Mouse (Mus musculus): Measurements from ENCODE around the gene Tia1. TPM values are rescaled to one million over a fixed set of nuclear protein-coding genes. Genes with fewer than 3 reads are reported as not detected.

Tia1 gene
- polyA plus RNA-seq, 1 experiment from 2014 or later: 228 TPM

DNA sequence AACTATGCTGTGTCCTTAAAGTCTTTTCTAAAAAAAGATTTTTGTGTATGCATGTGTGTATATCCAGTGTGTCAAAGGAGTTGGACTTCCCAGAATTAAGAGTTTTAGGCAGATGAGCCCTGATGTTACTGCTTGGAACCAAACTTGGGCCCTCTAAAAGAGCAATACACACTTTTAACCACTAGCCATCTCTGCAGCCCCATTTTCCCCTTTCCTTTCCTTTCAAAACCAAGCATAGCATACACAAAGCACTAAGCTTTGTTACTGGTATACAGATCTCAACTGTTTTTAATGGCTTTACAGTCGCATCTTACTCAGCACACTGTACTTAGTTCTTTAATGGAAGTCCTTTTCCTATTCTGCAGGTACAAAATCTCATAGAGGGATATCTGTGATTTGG, 35.5 kb downstream of the Tia1 start:
- DNase-seq (ENCODE audit: low spot score) (no peak), ATAC-seq (replicated peaks; ENCODE audit: insufficient number of reproducible peaks, low FRiP score, low TSS enrichment, low read depth) (no peak)
- Histone ChIP-seq H3K36me3 (replicated peaks; ENCODE audit: control insufficient read depth, insufficient read depth, low read depth, low read length) (peaks cover 3% of the 10 kb centered on the region), H3K4me2 (ENCODE audit: low read depth, low read length) (peak overlapping the region; percentile 80), H3K9ac (replicated peaks; ENCODE audit: low read length) (peak overlapping the region; percentile 82; the same call in 1 of the 2 replicates), H3K4me3 (ENCODE audit: low read depth, low read length) (peak overlapping the region; percentile 74), H3K9me3 (replicated peaks; ENCODE audit: control insufficient read depth, low read length) (no peaks in the 10 kb centered on the region), H3K27me3 (ENCODE audit: control insufficient read depth, insufficient read depth, low read length) (no peaks in the 10 kb centered on the region), H3K4me1 (ENCODE audit: control insufficient read depth, insufficient read depth, low read length) (no peaks in the 10 kb centered on the region), H3K27ac (replicated peaks; ENCODE audit: low read depth, low read length) (no peak overlapping the region)
- 97% methylated on average over 1 of the region's 1 CpGs for WGBS

DNA sequence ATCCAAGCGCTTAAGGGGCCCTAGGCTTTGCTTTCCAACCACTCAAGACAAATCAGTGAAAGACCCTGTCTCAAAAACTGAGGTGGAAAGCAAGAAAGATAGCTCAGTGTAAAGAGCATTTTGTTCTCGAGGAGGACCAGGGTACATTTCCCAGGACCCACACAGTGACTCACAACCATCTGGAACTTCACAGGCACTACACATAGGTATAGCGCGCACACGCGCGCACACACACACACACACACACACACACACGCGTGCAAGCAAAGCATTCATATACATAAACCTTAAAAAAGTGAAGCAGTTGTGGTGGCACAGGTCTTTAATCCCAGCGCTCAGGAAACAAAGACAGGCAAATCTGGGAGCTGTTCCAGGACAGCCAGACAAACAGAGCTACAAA, 37.6 kb downstream of the Tia1 start:
- Histone ChIP-seq H3K27ac (replicated peaks; ENCODE audit: low read depth, low read length) (no peak overlapping the region), H3K4me3 (ENCODE audit: low read depth, low read length) (no peak overlapping the region), H3K9ac (replicated peaks; ENCODE audit: low read length) (no peak overlapping the region), H3K27me3 (ENCODE audit: control insufficient read depth, insufficient read depth, low read length) (no peaks in the 10 kb centered on the region), H3K9me3 (replicated peaks; ENCODE audit: control insufficient read depth, low read length) (no peaks in the 10 kb centered on the region), H3K36me3 (replicated peaks; ENCODE audit: control insufficient read depth, insufficient read depth, low read depth, low read length) (peaks cover 7% of the 10 kb centered on the region), H3K4me1 (ENCODE audit: control insufficient read depth, insufficient read depth, low read length) (no peaks in the 10 kb centered on the region), H3K4me2 (ENCODE audit: low read depth, low read length) (no peak overlapping the region)
- 94% methylated on average over 10 of the region's 10 CpGs for WGBS
- ATAC-seq (replicated peaks; ENCODE audit: insufficient number of reproducible peaks, low FRiP score, low TSS enrichment, low read depth): no peak
- DNase-seq (ENCODE audit: low spot score): no peak

DNA sequence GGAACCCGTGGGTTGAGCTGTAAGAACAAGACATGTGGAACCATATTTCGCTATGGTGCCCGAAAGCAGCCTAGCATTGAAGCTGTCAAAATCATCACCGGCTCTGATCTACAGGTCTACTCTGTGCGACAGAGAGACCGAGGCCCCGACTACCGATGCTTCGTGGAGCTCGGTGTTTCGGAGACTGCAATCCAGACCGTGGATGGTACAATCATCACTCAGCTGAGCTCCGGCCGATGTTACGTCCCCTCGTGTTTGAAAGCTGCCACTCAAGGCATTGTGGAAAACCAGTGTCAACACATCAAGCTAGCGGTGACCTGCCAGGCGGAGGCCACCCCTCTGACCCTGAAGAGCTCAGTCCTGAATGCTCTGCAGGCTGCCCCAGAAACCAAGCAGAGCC, 41.5 kb downstream of the Tia1 start:
- no peak for ATAC-seq (replicated peaks; ENCODE audit: insufficient number of reproducible peaks, low FRiP score, low TSS enrichment, low read depth)
- H3K4me1 ChIP-seq (ENCODE audit: control insufficient read depth, insufficient read depth, low read length): no peaks in the 10 kb centered on the region
- H3K27me3 ChIP-seq (ENCODE audit: control insufficient read depth, insufficient read depth, low read length): no peaks in the 10 kb centered on the region
- peaks cover 7% of the 10 kb centered on the region for H3K36me3 ChIP-seq (replicated peaks; ENCODE audit: control insufficient read depth, insufficient read depth, low read depth, low read length)
- no peak overlapping the region for H3K4me3 ChIP-seq (ENCODE audit: low read depth, low read length)
- no peak overlapping the region for H3K4me2 ChIP-seq (ENCODE audit: low read depth, low read length)
- H3K9me3 ChIP-seq (replicated peaks; ENCODE audit: control insufficient read depth, low read length): no peaks in the 10 kb centered on the region
- DNase-seq (ENCODE audit: low spot score): no peak
- no peak overlapping the region for H3K9ac ChIP-seq (replicated peaks; ENCODE audit: low read length)
- WGBS: 93% methylated on average over 18 of the region's 18 CpGs
- no peak overlapping the region for H3K27ac ChIP-seq (replicated peaks; ENCODE audit: low read depth, low read length)

DNA sequence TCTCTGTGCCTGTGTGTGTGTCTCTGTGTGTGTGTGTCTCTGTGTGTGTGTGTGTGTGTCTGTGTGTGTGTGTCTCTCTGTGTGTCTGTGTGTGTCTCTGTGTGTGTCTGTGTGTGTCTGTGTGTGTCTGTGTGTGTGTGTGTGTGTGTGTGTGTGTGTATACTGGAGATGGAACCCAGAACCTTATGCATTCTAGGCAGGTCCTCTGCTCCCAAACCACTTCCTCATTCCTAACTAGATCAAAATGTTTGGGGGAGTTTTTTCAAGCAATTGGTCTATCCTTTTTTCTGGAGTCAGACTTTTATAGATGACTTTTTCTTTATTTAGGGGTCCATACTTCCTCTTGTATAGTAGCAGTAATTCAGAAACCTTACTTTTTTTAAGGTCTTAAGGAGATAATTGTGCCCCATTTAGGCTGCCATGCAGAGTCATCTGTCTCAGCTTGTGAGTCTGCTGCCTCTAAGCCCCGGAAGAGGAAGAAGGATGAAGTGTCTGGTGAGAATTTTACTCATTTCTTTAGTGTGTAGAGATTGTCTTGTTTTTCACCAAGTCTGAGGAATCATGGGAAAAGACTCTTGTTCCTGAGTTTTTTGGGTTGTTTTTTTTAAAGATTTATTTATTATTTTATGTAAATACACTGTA, 43.0 kb downstream of the Tia1 start:
- ATAC-seq (replicated peaks; ENCODE audit: insufficient number of reproducible peaks, low FRiP score, low TSS enrichment, low read depth) (no peak), DNase-seq (ENCODE audit: low spot score) (no peak)
- 94% methylated on average over 1 of the region's 1 CpGs for WGBS
- Histone ChIP-seq H3K27ac (replicated peaks; ENCODE audit: low read depth, low read length) (no peak overlapping the region), H3K4me1 (ENCODE audit: control insufficient read depth, insufficient read depth, low read length) (no peaks in the 10 kb centered on the region), H3K4me2 (ENCODE audit: low read depth, low read length) (no peak overlapping the region), H3K4me3 (ENCODE audit: low read depth, low read length) (no peak overlapping the region), H3K36me3 (replicated peaks; ENCODE audit: control insufficient read depth, insufficient read depth, low read depth, low read length) (peaks cover 7% of the 10 kb centered on the region), H3K27me3 (ENCODE audit: control insufficient read depth, insufficient read depth, low read length) (no peaks in the 10 kb centered on the region), H3K9me3 (replicated peaks; ENCODE audit: control insufficient read depth, low read length) (no peaks in the 10 kb centered on the region), H3K9ac (replicated peaks; ENCODE audit: low read length) (no peak overlapping the region)

DNA sequence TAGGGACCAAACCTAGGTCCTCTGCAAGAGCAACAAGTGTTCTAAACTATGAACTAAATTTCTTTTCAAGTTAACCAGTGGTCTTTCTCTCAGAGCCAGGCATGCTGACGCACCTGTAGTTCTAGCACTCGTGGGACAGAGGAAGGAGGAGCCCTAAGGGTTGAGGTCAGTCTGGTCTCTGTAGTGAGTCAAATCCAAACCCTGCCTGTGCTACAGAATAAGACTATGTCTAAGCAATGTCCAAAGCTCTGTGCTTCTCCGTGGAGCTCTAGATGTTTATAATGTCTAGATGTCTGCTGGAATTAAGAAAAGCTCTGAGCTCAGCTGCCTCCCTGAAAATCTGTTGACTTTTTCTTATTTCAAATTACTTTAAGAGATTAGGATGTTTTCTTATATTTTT, 52.7 kb downstream of the Tia1 start:
- no peak for ATAC-seq (replicated peaks; ENCODE audit: insufficient number of reproducible peaks, low FRiP score, low TSS enrichment, low read depth)
- WGBS: 90% methylated on average over 3 of the region's 3 CpGs
- H3K36me3 ChIP-seq (replicated peaks; ENCODE audit: control insufficient read depth, insufficient read depth, low read depth, low read length): no peaks in the 10 kb centered on the region

DNA sequence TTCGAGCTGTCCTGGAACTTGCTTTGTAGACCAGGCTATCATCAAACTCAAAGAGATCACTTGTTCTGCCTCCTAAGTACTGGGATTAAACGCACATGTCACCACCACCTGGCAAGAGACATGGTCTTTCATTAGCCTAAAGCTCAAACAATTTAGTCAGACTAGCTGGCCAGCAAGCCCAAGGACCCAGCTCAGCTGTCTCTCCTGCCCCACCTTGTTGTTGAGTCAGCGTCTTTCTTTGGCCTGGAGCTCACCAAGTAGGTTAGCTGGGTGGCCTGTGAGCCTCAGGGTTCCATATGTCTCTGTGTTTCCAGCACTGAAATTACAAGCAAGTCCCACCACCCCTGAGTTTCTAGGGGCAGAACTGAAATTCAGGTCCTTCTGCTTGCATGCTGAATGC, 59.1 kb downstream of the Tia1 start:
- Histone ChIP-seq H3K4me2 (ENCODE audit: low read depth, low read length) (no peak overlapping the region), H3K4me3 (ENCODE audit: low read depth, low read length) (no peak overlapping the region), H3K4me1 (ENCODE audit: control insufficient read depth, insufficient read depth, low read length) (no peaks in the 10 kb centered on the region), H3K36me3 (replicated peaks; ENCODE audit: control insufficient read depth, insufficient read depth, low read depth, low read length) (no peaks in the 10 kb centered on the region), H3K9me3 (replicated peaks; ENCODE audit: control insufficient read depth, low read length) (no peaks in the 10 kb centered on the region), H3K27ac (replicated peaks; ENCODE audit: low read depth, low read length) (no peak overlapping the region), H3K9ac (replicated peaks; ENCODE audit: low read length) (no peak overlapping the region), H3K27me3 (ENCODE audit: control insufficient read depth, insufficient read depth, low read length) (no peaks in the 10 kb centered on the region)
- DNase-seq (ENCODE audit: low spot score): no peak
- 88% methylated on average over 3 of the region's 3 CpGs for WGBS
- no peak for ATAC-seq (replicated peaks; ENCODE audit: insufficient number of reproducible peaks, low FRiP score, low TSS enrichment, low read depth)

More for the DNA sequence above, 52.7 kb downstream of the Tia1 start:
- no peaks in the 10 kb centered on the region for H3K9me3 ChIP-seq (replicated peaks; ENCODE audit: control insufficient read depth, low read length)
- H3K27ac ChIP-seq (replicated peaks; ENCODE audit: low read depth, low read length): no peak overlapping the region
- H3K27me3 ChIP-seq (ENCODE audit: control insufficient read depth, insufficient read depth, low read length): no peaks in the 10 kb centered on the region
- no peak for DNase-seq (ENCODE audit: low spot score)
- H3K9ac ChIP-seq (replicated peaks; ENCODE audit: low read length): no peak overlapping the region
- no peak overlapping the region for H3K4me3 ChIP-seq (ENCODE audit: low read depth, low read length)
- no peaks in the 10 kb centered on the region for H3K4me1 ChIP-seq (ENCODE audit: control insufficient read depth, insufficient read depth, low read length)
- no peak overlapping the region for H3K4me2 ChIP-seq (ENCODE audit: low read depth, low read length)

DNA sequence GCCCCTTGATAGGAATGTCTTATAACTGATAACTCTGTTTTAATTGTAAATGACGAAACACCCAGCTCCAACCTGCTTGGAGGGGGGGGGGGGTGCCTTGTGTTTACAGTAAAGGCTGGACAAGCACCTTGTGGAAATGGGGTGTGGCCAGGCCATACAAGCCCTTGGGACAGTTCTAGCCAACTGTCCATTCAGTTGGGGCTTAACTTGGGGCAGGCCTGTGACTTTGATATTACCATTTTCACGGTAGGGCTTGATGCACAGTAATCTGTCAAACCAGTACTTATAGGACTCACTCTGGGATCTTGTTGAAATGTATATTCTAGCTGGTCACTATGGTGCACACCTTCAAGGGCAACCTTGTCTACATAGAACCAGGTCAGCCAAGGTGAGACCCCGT, 67.3 kb downstream of the Tia1 start:
- Histone ChIP-seq H3K4me2 (ENCODE audit: low read depth, low read length) (peak overlapping the region; percentile 46), H3K27me3 (ENCODE audit: control insufficient read depth, insufficient read depth, low read length) (no peaks in the 10 kb centered on the region), H3K4me3 (ENCODE audit: low read depth, low read length) (no peak overlapping the region), H3K9ac (replicated peaks; ENCODE audit: low read length) (peak overlapping the region; percentile 47; the same call in 1 of the 2 replicates), H3K9me3 (replicated peaks; ENCODE audit: control insufficient read depth, low read length) (no peaks in the 10 kb centered on the region), H3K36me3 (replicated peaks; ENCODE audit: control insufficient read depth, insufficient read depth, low read depth, low read length) (no peaks in the 10 kb centered on the region), H3K27ac (replicated peaks; ENCODE audit: low read depth, low read length) (no peak overlapping the region), H3K4me1 (ENCODE audit: control insufficient read depth, insufficient read depth, low read length) (no peaks in the 10 kb centered on the region)
- ATAC-seq (replicated peaks; ENCODE audit: insufficient number of reproducible peaks, low FRiP score, low TSS enrichment, low read depth) (no peak), DNase-seq (ENCODE audit: low spot score) (no peak)
- 91% methylated on average over 3 of the region's 3 CpGs for WGBS

DNA sequence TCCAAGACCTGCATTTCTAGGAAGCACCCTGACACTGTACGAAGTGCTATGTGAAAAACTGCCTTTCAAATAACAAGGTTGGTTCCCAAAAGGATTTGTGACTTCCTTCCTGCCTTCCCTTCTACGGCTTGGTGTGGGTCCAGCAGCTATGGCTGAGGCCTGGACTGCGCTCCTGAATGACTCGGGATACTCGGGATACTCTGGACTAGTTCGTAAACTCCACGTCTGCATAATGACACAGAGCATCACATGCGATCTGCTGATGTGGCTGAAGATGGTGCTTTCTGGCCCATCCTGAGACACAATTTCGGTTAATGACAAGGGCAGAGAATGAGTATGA, 67.7 kb downstream of the Tia1 start:
- no peaks in the 10 kb centered on the region for H3K36me3 ChIP-seq (replicated peaks; ENCODE audit: control insufficient read depth, insufficient read depth, low read depth, low read length)
- 25% methylated on average over 9 of the region's 9 CpGs for WGBS

More for the DNA sequence above, 67.7 kb downstream of the Tia1 start:
- DNase-seq (ENCODE audit: low spot score) (no peak), ATAC-seq (replicated peaks; ENCODE audit: insufficient number of reproducible peaks, low FRiP score, low TSS enrichment, low read depth) (peak; percentile 32)
- Histone ChIP-seq H3K27me3 (ENCODE audit: control insufficient read depth, insufficient read depth, low read length) (no peaks in the 10 kb centered on the region), H3K4me1 (ENCODE audit: control insufficient read depth, insufficient read depth, low read length) (no peaks in the 10 kb centered on the region), H3K9ac (replicated peaks; ENCODE audit: low read length) (peak overlapping the region; percentile 47), H3K27ac (replicated peaks; ENCODE audit: low read depth, low read length) (no peak overlapping the region), H3K4me2 (ENCODE audit: low read depth, low read length) (peak overlapping the region; percentile 46), H3K9me3 (replicated peaks; ENCODE audit: control insufficient read depth, low read length) (no peaks in the 10 kb centered on the region), H3K4me3 (ENCODE audit: low read depth, low read length) (peak overlapping the region; percentile 26)

Data from embryonic facial prominence, embryonic 11.5 days (tissue).